Mouse (Mus musculus) forebrain, embryonic 14.5 days (tissue): Measurements from ENCODE around the gene Ttc6. TPM values are rescaled to one million over a fixed set of nuclear protein-coding genes. Genes with fewer than 3 reads are reported as not detected.

Source experiments
- ATAC-seq: fragments of 200-750 bp; cut with Nextera tagmentation; 2 replicates; pipeline ENCODE4 v1.8.0; 2017; ENCODE audit warnings: mild to moderate bottlenecking, moderate library complexity
- DNase-seq: peaks from one replicate; pipeline ENCODE4 v3.0.0-alpha.2; 2015; ENCODE audit warnings: low spot score
- H3K27ac ChIP-seq: fragments of 300-500 bp; sonication (generic); 2 replicates; pipeline ENCODE4 v1.5.1; 2014; ENCODE audit warnings: low read depth, mild to moderate bottlenecking, control low read depth, low read length, moderate library complexity
- H3K27me3 ChIP-seq: fragments of 300-500 bp; sonication (generic); replicated peaks from 2 replicates; pipeline ENCODE4 v1.6.1; 2014; ENCODE audit warnings: low read length, control low read depth, mixed read lengths; ENCODE audit not compliant: control insufficient read depth, insufficient read depth
- H3K36me3 ChIP-seq: fragments of 300-500 bp; sonication (generic); 2 replicates; pipeline ENCODE4 v1.6.1; 2014; ENCODE audit warnings: low read length, control low read depth; ENCODE audit not compliant: control insufficient read depth, insufficient read depth
- H3K4me1 ChIP-seq: fragments of 300-500 bp; sonication (generic); 2 replicates; pipeline ENCODE4 v1.6.1; 2014; ENCODE audit warnings: antibody characterized with exemption, low read length, control low read depth; ENCODE audit not compliant: control insufficient read depth, insufficient read depth
- H3K4me2 ChIP-seq: fragments of 300-500 bp; sonication (generic); 2 replicates; pipeline ENCODE4 v1.6.1; 2014; ENCODE audit warnings: mild to moderate bottlenecking, control low read depth, low read length
- H3K4me3 ChIP-seq: fragments of 300-500 bp; sonication (generic); 2 replicates; pipeline ENCODE4 v1.5.1; 2014; ENCODE audit warnings: low read depth, low read length, control low read depth
- H3K9ac ChIP-seq: fragments of 300-500 bp; sonication (generic); 2 replicates; pipeline ENCODE4 v1.6.1; 2014; ENCODE audit warnings: mild to moderate bottlenecking, low read length, control low read depth, moderate library complexity
- H3K9me3 ChIP-seq: fragments of 300-500 bp; sonication (generic); replicated peaks from 2 replicates; pipeline ENCODE4 v1.6.1; 2016; ENCODE audit warnings: low read length, control low read depth, mixed read lengths; ENCODE audit not compliant: control insufficient read depth
- WGBS: fragments of 180-500 bp; shearing (Covaris S2); extraction: QIAGEN DNeasy Blood & Tissue Kit; methylation state at CpG from one replicate; pipeline ENCODE4 v1.1.7; 2014; 5-methylcytosine and 5-hydroxymethylcytosine counted together
- polyA plus RNA-seq: library from polyadenylated mRNA; unstranded; fragments of >200 nt; fragmentation: Nextera tagmentation; extraction: Ambion mirVana; gene quantifications from 2 replicates; pipeline ENCODE4 v1.2.1, GENCODE M21; 2014

Gene Ttc6
- polyA plus RNA-seq, 1 experiment from 2014 or later = 0.24 TPM

- Histone ChIP-seq H3K9me3 (no peaks in the 10 kb centered on the region), H3K4me3 (no peak overlapping the region), H3K4me2 (no peak overlapping the region), H3K9ac (no peak overlapping the region), H3K36me3 (no peaks in the 10 kb centered on the region), H3K27me3 (peaks cover 86% of the 10 kb centered on the region), H3K27ac (no peak overlapping the region), H3K4me1 (peaks cover 5% of the 10 kb centered on the region; the same call in 1 of the 2 replicates)
- 2% methylated on average over 11 of the region's 11 CpGs for WGBS
- DNase-seq (peak; percentile 7), ATAC-seq (no peak)
Measured at GRCm38 (mm10) chr12:57536909-57537670, 26.8 kb upstream of the Ttc6 start.

- Histone ChIP-seq H3K27me3 (peaks cover 86% of the 10 kb centered on the region), H3K9me3 (no peaks in the 10 kb centered on the region), H3K4me3 (peak overlapping the region; percentile 24), H3K4me1 (peaks cover 8% of the 10 kb centered on the region), H3K9ac (no peak overlapping the region), H3K27ac (no peak overlapping the region), H3K36me3 (no peaks in the 10 kb centered on the region), H3K4me2 (peak overlapping the region; percentile 42)
- ATAC-seq (no peak), DNase-seq (peak; percentile 22)
- under 1% methylated on average over 21 of the region's 21 CpGs for WGBS
Measured at GRCm38 (mm10) chr12:57537791-57538587, 25.9 kb upstream of the Ttc6 start.

GRCm38 (mm10) chr12:57538588-57539550 lies 25.0 kb upstream of the Ttc6 start:
- Histone ChIP-seq H3K4me1 (peaks cover 8% of the 10 kb centered on the region), H3K27ac (no peak overlapping the region), H3K4me2 (peak overlapping the region; percentile 42), H3K4me3 (peak overlapping the region; percentile 24), H3K9ac (peak overlapping the region; percentile 35; the same call in 1 of the 2 replicates), H3K36me3 (no peaks in the 10 kb centered on the region), H3K27me3 (peaks cover 86% of the 10 kb centered on the region), H3K9me3 (no peaks in the 10 kb centered on the region)
- DNase-seq (peak; percentile 47), ATAC-seq (peak; percentile 27; the same call in 1 of the 2 replicates)
- under 1% methylated on average over 63 of the region's 63 CpGs for WGBS

GRCm38 (mm10) chr12:57539551-57539985 lies 24.3 kb upstream of the Ttc6 start:
- Histone ChIP-seq H3K4me3 (no peak overlapping the region), H3K27me3 (peaks cover 85% of the 10 kb centered on the region), H3K4me2 (peak overlapping the region; percentile 42), H3K27ac (no peak overlapping the region), H3K4me1 (peaks cover 8% of the 10 kb centered on the region), H3K36me3 (no peaks in the 10 kb centered on the region), H3K9ac (no peak overlapping the region), H3K9me3 (no peaks in the 10 kb centered on the region)
- ATAC-seq (no peak), DNase-seq (peak; percentile 25)
- WGBS = under 1% methylated on average over 10 of the region's 10 CpGs

- H3K9me3 ChIP-seq = no peaks in the 10 kb centered on the region
- DNase-seq (peak; percentile 16), ATAC-seq (no peak)
- H3K4me1 ChIP-seq = peaks cover 7% of the 10 kb centered on the region; the same call in 1 of the 2 replicates
- no peaks in the 10 kb centered on the region for H3K36me3 ChIP-seq
- no peak overlapping the region for H3K4me3 ChIP-seq
- WGBS = 12% methylated on average over 6 of the region's 6 CpGs
- H3K9ac ChIP-seq = no peak overlapping the region
- H3K4me2 ChIP-seq = no peak overlapping the region
- H3K27ac ChIP-seq = no peak overlapping the region
- H3K27me3 ChIP-seq = peaks cover 84% of the 10 kb centered on the region
Measured at GRCm38 (mm10) chr12:57541118-57541517, 22.8 kb upstream of the Ttc6 start.

- Histone ChIP-seq H3K9ac (no peak overlapping the region), H3K36me3 (no peaks in the 10 kb centered on the region), H3K27ac (no peak overlapping the region), H3K9me3 (no peaks in the 10 kb centered on the region), H3K4me2 (peak overlapping the region; percentile 9; the same call in 1 of the 2 replicates), H3K4me3 (no peak overlapping the region), H3K4me1 (peaks cover 8% of the 10 kb centered on the region; the same call in 1 of the 2 replicates), H3K27me3 (peaks cover 85% of the 10 kb centered on the region)
- ATAC-seq (peak; percentile 12; the same call in 1 of the 2 replicates), DNase-seq (peak; percentile 19)
- 1% methylated on average over 46 of the region's 46 CpGs for WGBS
Measured at GRCm38 (mm10) chr12:57541931-57542745, 21.8 kb upstream of the Ttc6 start.

GRCm38 (mm10) chr12:57542746-57543626 lies 20.9 kb upstream of the Ttc6 start:
- H3K4me2 ChIP-seq = 0 out of 2 replicates have a peak overlapping the region, but pooled peaks have one; percentile 9
- peak; percentile 16 for DNase-seq
- H3K4me3 ChIP-seq = no peak overlapping the region
- H3K27me3 ChIP-seq = peaks cover 91% of the 10 kb centered on the region
- 1% methylated on average over 58 of the region's 63 CpGs for WGBS
- peaks cover 8% of the 10 kb centered on the region; the same call in 1 of the 2 replicates for H3K4me1 ChIP-seq
- no peaks in the 10 kb centered on the region for H3K9me3 ChIP-seq
- H3K36me3 ChIP-seq = no peaks in the 10 kb centered on the region
- no peak for ATAC-seq
- H3K27ac ChIP-seq = no peak overlapping the region
- no peak overlapping the region for H3K9ac ChIP-seq
